Mouse (Mus musculus) cerebellum, postnatal 10 days (tissue): ENCODE results near the gene Tex21.
"Not testable (repeated sequence)": the region's sequence is repeated elsewhere in the genome, so short reads cannot be mapped to it uniquely, and the experiment has no call there.

Source experiments
- DNase-seq, 2 experiments: peaks; one replicate each; pipeline ENCODE4 v3.0.0; 2021; ENCODE audit warnings: mixed read lengths in 2 of 2

The Tex21 gene

GRCm38 (mm10) chr12:76256114-76256843 is 9.7 kb upstream of the Tex21 start:
- DNase-seq, result peak in 1 of 2 experiments; percentile 13

DNA sequence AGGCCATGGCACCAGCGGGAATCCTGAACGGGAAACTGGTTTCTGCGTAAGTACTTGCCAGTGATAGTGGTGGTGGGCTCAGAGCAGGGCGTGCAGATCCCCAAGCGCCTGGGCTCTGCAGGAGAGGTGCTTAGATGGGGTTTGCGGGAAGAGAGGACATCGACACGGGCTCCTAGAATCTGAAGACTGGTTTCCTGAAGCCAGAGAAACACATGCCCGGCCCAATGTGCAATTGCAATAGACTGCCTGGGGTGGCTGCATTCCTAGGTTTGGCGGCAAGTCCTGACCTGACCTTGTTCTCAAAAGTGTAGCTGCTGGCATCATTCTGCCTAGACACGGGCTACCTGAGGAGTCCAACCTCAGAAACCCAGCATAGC is 8.9 kb upstream of the Tex21 start:
- DNase-seq, result no peak

DNA sequence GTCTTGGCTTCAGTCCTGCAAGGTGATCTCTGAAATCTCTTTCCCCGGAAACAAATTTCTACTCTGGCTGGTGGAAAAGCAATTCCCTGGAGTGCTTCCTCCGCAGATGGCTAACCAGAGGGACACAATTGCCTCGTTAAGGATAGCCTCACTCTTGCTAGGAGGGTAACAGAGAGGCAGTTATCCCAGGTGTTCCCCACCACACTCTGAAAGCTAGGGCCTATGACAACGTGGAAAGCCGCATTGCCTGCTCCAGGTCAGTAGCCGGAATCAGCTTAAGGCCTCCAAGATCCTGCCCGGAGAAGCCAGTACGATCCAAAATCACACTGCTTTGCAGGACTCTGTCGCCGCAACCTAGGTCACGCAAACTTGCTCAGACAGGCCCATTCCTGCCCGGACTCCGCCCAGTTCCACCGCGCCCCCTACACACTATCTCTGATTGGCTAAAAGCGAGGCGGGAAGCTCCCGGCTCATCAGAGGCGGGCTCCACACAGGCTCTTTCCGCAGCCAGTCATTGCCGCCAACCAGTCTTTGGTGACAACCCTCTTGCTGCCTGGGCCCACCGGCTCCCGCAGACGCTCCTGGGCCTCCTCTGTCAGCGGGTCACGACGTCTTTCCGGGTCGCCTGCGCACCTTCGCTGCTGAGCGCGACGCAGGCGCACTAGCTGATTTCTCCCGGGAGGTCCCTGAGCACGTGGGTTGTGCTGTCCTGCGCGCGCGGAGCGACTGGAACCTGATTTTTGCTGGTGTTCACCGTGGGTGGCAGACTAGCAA is 8.4 kb upstream of the Tex21 start, which contains the start of gene Mthfd1:
Gene Mthfd1 (plus strand): TSS at position 574 of the 774 bp plus-strand sequence.
- peak; percentile 92 to 95 for DNase-seq

- peak in 1 of 2 experiments; percentile 13 for DNase-seq
Observed at GRCm38 (mm10) chr12:76253991-76254390, 7.4 kb upstream of the Tex21 start.

GRCm38 (mm10) chr12:76253591-76253990 is 7.0 kb upstream of the Tex21 start:
- DNase-seq, result no peak

DNA sequence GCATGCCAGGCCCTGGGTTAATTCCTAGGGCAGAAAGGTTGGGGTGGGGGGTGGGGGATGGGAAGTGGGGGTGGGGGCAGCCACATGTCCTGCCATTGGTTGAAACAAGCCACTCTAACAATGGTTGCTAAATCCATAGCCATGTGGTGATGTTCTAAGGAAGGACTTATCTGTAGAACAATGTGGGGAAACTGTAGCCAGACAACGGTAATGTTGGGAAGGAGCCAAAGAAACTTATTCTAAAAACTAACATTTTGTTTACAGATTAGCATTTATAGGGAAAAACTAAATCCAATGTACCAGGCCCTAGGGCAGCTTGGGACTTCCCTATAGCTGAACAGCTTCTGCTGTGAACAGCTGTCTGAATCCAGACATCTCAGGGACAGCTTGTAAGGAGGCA is 6.5 kb upstream of the Tex21 start:
- no peak for DNase-seq

- DNase-seq, result no peak
Observed at GRCm38 (mm10) chr12:76244981-76245380, 1.6 kb downstream of the Tex21 start.

DNA sequence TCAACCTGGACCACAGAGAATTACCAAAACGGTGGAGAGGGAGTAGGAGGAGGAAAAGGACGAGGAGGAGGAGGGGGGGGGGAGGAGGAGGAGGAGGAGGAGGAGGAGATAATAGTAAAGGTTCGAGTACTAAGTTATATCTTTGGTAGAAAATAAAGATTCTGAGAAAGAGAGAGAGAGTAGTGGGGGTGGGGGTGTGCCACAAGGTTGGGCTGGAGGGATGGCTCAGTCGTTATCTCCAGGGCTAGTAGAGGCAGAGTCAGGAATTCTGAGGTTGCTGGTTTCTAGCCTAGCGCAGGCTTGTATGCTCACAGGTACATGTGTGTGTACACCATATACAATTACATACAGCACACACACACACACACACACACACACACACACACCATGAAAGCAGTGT is 4.7 kb downstream of the Tex21 start:
- no peak for DNase-seq

DNA sequence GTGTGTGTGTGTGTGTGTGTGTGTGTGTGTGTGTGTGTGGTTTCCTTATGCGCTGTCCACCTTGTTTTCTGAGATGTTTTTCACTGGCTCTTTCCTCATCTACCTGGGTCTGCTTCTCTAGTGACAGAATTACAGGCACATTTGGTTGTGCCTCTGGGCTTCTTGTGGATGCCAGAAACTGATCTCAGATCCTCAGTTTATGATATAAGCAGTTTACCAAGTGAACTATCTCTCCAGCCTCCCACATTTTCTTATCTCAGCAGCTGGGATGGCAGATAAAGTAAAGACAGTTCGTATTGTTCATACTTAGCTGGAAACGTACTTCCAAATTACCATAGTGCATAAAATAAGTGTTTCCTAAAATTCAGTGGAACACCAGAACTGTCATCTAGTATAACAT is 5.5 kb downstream of the Tex21 start:
- DNase-seq, result no peak

GRCm38 (mm10) chr12:76240670-76241069 is 5.9 kb downstream of the Tex21 start:
- no peak for DNase-seq

GRCm38 (mm10) chr12:76239839-76240571 is 6.5 kb downstream of the Tex21 start:
- DNase-seq, result no peak

DNA sequence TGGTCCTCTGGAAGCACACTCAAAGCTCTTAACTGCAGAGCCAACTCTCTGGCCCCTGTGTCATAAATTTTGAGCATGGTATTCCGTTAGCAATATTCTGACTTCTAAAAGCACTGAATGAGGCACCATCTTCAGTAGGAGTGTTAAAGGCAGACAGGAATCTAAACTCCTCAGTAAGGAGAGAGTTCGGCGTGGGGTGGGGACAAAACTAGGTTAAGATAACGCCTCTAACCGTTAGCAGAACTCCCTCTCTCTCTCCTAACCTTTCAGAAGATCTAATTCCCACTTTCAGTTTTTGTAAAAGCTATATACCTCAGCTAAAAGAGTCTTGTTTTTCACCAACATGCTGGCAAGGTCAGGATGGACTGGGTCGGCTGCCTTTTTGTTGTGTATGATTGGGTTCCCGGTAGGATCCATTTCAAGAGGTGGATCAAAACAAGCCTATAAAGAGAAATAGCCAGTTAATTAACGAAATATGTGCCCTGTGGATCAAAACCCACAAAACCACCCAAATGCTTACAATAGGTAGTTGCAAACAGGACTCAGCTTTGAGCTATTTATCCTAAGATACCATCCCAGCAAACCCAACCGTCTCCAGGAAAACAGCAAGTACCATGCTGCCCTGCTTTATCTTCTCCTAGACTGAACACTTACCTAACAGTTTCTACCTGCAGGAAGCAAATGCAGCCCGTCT is 7.3 kb downstream of the Tex21 start:
- no peak for DNase-seq

DNA sequence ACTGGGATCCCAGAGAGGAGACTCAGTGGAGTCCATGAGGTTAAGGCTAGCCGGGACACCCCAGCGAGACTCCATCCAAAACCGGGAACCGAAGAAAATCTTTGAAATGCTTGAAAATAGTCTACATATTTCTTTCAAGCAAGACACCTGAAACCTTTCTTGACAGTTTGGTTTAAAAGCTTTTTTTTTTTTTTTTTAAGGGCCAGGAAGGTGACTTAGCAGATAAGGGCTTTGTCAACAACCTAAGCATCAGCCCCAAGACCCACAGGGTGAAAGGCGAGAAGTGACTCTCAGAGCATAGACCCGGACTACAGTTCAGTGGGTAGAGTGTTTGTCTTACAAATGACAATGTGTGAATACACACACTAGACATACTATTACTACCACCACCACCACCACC is 11.3 kb downstream of the Tex21 start:
- no peak for DNase-seq

GRCm38 (mm10) chr12:76230644-76231043 is 15.9 kb downstream of the Tex21 start:
- DNase-seq, result no peak

DNA sequence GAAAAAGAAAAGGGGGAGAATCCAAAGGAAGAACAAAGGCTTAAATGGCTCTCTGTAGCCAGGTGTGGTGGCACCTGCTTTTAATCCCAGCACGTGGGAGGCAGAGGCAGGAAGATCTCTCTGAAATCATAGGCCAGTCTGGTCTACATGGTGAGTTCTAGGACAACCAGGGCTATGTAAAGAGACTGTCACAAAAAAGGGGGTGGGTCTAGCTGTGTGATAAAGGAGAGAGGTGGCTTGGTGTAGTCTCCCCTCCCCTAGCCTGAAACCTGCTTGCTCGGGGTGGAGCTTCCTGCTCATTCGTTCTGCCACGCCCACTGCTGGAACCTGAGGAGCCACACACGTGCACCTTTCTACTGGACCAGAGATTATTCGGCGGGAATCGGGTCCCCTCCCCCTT is 24.4 kb downstream of the Tex21 start:
- not testable (repeated sequence) for DNase-seq

GRCm38 (mm10) chr12:76216716-76217115 is 29.8 kb downstream of the Tex21 start:
- DNase-seq, result no peak

DNA sequence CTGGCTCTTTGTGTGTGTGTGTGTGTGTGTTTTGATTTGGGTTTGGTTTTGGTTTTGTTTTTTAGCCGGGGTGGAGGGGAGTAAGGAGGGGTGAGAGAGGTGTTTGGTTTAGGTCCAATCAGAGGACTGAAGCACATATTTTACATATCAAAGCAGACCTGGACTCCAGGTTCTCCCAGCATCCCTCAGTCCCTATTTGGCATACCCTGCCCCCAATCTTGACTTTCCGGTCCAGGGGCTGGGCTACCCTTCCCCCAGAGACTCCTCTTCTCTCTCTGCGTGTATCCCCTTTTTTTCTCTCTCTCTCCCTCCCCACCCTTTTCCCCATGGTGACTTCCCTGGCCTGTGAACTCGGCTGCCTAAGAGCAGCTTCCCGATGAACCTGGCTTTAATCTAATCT is 31.4 kb downstream of the Tex21 start:
- no peak for DNase-seq

DNA sequence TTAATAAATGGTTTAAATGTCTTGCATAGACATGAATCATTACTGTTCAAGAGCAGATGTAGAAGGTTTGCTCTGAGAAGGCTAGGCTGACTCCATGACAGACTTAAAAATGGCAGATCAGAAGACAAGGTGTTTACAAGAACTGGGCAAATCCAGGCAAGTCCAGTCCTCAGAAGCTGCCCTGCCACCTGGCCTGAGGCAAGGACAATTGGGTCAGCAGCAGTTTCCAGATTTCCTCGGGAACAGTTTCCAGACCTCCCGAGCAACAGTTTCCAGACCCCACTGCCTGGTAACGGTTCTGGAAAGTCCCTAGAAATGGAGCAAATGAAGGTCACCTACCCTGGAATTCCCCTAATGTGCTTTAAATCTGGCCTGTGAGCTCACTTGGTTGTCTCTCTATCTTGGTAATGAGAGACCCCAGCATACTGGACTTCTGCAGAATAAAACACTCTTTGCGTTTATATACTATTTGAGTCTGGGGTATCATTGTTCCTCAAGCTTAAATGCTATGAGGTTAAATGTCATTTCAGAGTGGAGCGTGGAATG is 37.0 kb downstream of the Tex21 start:
- no peak for DNase-seq

- no peak for DNase-seq
Observed at GRCm38 (mm10) chr12:76200326-76200725, 46.2 kb downstream of the Tex21 start.

GRCm38 (mm10) chr12:76197071-76197470 is 49.5 kb downstream of the Tex21 start:
- peak in 1 of 2 experiments; percentile 17 for DNase-seq

- peak; percentile 81 to 85 for DNase-seq
Observed at GRCm38 (mm10) chr12:76196709-76197054, 49.9 kb downstream of the Tex21 start.

GRCm38 (mm10) chr12:76195912-76196708 is 50.4 kb downstream of the Tex21 start:
- DNase-seq, result peak; percentile 95 to 97
